Mouse (Mus musculus) adrenal gland, postnatal 14 days (tissue): Measurements from ENCODE around the gene Psg19. TPM values are rescaled to one million over a fixed set of nuclear protein-coding genes. Genes with fewer than 3 reads are reported as not detected.
"Not testable (repeated sequence)": the region's sequence is repeated elsewhere in the genome, so short reads cannot be mapped to it uniquely, and the experiment has no call there.

ENCODE experiments used
- DNase-seq: peaks from one replicate; pipeline ENCODE4 v3.0.0; 2021; ENCODE audit warnings: mixed read lengths
- long read RNA-seq, 2 experiments: library from polyadenylated mRNA; stranded (forward); transcript quantifications; one replicate each; pipeline ENCODE4 v2.0.0; 2021
- total RNA-seq: library from RNA; stranded (reverse); gene quantifications from 2 replicates; pipeline ENCODE4 v1.2.3, GENCODE M21; 2021

The Psg19 gene
- not detected in 2 replicates for total RNA-seq
- long read RNA-seq, experiment 1 = 0 reads
- long read RNA-seq, experiment 2 = 0 reads

DNA sequence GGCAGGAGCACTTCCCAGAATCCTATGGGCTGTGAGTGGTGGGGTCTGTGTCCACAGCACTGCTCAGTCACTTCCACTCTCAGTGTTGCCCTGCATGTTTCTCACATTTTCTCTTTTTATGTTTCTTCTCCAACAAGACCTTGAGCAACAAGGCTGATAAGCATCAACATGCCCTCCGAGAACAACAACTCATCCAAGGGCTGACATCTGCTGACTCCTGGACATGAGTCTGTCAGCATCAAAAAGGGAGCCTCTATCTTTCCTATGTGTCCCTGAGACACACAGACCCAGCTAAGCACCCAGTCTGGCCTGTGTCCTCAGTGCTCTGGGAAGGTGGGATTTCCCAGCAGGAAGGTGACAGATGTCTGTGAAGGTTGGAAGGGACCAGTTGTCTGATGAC is at the start of gene Psg19:
Gene Psg19, minus strand, starts transcription at position 101 of the 400 bp plus-strand sequence.
- no peak for DNase-seq

DNA sequence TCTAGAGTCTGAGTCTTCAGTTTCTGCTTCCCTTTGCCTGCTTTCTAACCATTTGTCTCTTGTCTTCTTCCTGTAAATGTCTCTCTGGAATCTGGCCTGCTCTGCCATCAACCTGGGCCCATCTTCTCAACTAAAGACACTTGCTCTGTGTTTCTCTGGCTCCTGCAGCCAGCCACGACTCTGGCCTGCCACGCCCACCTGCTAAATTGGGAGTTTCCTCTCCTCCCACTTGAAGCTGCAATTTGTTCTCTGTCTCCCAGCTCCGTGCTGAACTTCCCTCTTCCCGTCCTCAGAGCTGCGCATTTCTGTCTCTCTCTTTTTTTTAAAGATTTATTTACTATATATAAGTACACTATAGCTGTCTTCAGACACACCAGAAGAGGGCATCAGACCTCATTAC is 46.5 kb upstream of the Psg19 start:
- DNase-seq = no peak

DNA sequence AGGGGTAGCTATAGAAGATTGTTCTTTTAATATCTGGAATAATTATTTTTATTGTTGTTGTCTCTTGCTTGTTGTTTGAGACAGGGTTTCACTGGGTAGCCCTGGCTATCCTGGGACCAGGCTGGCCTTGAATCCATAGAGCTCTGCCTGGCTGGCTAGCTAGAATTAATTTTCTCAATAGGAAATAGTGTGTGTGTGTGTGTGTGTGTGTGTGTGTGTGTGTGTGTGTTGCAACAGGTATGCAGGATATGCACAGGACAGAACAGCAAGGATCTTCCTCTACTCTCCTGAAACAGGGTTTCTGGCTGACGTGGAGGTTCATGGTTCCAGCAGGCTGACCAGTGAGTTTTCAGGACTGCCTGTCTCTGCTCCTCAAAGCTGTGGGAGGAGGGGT is 42.9 kb upstream of the Psg19 start:
- no peak for DNase-seq

DNA sequence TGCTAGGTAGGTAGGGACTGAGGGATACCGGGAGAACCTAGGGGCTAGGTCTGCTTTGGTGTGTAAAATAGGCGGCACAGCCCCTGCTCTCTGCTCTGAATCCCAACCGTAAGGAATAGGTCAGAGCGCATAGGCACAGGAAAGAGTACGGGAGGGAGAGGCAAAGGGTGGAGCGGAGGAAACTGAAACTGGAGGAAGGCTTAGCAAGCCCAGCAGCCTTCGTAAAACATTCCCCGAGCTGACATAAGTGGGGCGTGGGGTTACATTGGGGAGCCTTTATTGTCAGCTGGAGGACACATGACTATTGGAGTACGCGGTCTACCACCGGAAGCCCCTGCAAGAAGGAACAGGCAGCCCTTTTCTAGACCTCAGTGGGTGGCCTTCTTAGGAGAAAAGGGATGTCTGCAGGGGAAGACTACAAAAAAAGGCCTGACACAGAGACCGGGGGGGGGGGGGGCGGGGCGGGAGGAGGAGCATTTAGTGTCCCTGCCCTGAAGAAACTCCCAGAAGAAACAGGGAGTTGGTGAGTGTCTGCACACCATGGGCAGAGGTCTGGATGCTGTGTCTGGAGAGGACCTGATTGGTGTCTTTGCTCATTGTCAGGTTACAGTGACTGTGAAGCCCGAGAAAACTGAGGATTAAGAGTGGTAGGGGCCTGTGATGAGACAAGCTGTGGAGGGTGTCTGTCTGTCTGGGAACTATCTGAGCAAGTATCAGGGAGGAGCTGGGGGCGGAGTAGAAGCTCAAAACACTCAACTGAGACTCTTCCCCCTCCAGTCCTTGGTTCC is 42.3 kb upstream of the Psg19 start:
- peak; percentile 52 for DNase-seq

DNA sequence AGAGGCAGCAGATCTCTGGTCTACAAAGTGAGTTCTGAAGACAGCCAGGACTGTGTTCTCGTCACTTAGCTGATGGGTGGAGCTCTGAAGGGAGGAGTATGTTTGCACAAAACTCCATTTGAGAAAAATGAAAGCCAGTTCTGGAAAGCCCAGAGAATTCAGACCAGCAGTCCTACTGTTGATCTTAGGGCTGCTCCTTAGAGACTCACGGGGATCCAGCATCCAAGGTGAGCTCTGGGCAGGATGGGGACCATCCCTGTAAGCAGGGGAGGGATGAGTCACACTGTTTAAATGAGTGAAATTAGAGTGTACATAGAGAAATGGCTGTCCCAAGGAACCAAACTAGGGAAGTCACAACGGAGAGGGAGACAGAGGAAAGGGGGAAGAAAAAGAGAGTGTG is 41.5 kb upstream of the Psg19 start, which contains the start of gene Mill2:
Gene Mill2, plus strand, starts transcription at position 102 of the 400 bp plus-strand sequence.
- peak; percentile 17 for DNase-seq

DNA sequence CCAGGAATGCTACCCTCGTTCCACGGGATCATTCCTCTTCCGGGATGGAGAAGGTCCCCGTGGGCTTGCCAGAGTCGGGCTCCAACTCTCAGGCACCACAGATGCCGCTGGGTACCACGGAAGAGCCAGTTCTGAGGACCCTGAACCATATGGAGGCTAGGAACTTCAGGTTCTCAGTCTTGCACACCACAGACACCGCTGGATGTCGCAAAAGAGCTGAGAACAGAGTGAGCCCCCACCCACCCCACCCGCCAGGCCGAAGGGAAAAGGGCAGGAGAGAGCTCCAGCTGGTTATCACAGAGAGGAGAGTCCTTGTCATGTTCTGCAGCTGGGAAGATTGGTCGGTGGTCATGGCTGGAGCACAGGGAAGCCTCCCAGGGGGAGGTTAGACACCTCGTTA is 34.0 kb upstream of the Psg19 start:
- peak; percentile 21 for DNase-seq

DNA sequence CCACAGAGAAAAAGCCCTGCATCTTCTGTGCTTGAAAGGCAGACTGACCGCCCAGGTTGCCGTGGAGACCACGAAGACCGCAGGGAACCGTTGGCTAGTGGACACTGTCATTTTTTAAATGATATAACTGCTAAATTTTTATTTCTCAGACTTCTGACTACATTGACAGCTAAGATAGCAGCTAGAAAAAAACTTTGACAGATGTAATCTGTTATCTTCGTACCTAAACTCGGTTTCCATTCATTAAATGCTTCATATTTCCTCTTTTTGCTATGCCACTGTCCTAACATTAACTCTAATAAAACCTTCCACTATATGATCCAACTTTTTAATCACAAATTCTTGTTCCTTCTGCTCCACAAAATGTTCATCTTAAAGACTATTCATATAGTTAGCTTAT is 31.2 kb upstream of the Psg19 start:
- no peak for DNase-seq

DNA sequence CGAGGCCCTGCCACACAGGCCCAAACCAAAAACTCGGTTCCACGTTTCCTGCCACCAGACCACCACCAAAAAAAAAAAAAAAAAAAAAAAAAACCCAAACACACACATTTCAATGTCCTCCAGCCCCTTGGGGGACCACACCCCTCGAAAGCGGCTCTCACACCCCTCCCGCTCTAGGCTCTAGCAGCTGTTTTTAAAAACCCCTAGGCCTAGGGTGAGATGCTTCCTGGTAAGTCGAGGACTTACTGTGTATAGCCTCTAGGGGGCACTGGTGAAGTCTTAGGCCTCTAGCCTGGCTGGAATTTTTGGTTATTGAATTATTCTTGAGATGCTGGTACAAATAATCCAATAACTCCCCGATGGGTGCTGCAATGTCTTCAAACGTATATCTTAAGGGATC is 30.3 kb upstream of the Psg19 start:
- peak; percentile 11 for DNase-seq

DNA sequence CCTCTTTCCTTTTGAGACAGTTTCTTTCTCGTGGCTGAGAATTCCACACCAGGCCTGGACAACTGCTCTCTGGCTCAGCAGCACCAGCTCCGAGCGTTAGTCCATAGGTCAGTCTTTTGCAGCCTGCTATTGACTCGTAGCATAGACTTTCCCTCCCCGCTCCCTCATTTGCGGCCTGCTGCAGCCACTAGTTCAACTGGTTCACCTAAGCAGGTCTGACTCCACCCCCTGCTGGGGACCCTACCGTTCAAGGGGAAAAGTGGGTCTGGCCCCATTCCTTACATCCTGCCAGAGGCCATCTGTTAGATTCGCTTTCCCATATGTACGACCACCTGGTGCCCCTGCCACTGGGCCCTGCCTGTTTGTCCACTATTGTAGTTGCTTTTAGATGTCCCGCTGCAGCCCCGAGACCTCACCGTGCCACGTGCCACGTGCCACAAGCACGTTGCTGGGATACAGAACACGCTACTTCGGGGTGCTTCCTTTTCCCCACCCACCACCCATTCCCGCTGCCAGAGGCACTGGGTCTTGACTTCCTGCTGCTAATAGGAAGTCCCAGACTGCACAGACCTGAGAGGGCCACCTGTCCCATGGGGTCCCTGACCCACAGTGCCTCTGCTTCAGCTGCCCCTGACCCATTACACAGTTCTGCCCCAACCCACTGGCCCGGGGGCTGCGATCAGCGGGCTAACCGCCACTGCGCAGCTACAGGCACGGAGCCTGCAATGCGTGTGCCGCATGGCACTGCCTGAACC is 29.6 kb upstream of the Psg19 start:
- no peak for DNase-seq

DNA sequence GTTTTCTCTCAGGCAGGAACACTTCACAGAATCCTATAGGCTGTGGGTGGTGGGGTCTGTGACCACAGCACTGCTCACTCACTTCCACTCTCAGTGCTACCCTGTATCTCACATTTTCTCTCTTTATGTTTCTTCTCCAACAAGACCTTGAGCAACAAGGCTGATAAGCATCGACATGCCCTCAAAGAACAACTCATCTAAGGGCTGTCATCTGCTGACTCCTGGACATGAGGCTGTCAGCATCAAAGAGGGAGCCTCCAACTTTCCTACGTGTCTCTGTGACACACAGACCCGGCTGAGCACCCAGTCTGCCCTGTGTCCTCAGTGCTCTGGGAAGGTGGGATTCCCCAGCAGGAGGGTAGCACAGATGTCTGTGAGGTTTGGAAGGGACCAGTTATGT is 23.2 kb upstream of the Psg19 start, which contains the start of gene Psg17:
Gene Psg17, minus strand, starts transcription at position 101 of the 400 bp plus-strand sequence.
- no peak for DNase-seq

DNA sequence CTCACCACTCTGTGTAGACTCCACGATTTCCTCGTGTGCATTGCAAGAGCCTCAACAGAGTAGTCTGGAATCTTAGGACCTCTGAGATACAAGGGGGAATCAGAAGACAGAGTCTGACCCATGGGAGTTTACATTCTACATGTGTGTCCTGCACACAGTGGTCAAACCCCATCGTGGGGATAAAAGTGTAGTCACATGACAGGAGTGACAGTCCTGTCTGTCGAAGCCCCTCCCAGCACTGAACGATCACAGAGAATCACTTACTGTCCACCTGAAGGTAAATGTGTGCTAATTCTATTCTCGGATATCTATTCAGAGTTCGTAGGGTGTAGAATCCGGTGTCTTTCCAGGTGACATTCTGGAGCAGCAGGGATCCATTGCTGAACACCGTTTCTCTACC is 20.0 kb upstream of the Psg19 start:
- DNase-seq = no peak

DNA sequence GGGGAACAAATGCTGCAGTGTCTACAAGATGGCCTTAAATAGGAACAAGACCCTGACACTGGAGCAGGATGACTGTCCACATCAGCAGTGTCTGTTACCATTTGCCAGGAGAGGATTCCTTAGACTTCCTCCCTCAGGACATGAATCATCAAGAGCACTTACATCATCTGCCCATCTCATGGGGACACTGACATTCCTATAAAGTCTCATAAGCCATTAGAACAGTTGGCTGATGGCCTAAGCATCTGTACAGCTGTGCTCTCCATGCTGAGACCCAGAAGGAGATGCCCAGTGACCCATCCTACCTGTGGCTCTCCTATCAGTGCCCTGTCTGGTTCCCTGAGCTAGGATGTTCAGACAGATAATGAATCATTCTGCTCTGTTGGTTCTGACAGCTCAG is 5.2 kb upstream of the Psg19 start:
- DNase-seq = no peak

DNA sequence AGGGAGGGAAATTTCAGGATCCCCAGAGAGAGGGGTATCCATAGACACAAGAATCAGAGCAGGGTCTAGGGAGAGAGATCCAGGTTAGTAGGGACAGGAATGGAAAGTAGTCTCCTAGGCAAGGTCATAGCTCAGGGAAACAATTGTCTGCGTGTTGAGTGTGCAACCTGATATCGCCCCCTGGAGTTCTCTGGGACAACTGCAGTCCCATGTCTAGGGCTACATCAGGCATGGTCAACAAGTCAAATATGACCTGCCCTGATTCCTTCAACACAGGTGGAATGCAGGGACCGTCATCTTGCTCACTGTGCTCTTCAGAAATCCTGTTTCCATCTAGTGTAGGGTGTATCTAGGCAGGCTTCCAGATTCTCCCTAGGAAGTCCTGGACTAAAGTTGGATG is 809 bp upstream of the Psg19 start:
- no peak for DNase-seq

DNA sequence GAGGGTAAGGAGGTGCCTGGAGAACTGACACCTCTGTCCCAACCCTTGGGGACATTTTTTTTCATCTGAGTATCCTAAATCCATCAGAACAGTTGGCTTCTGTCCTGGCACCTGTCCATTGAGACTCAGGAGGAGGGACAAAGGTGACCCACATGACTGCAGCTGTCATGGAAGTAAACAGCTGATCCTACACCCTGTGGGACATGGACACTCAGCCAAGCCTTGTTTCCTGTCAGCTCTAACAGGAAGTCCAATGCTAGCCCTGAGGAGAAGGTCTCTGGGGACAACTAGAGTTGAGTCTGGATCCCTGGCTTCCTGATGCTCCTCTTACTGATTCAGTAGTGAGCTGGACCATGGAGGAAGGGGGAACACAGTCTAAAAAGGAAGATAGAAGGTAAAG is 7.6 kb downstream of the Psg19 start:
- not testable (repeated sequence) for DNase-seq

DNA sequence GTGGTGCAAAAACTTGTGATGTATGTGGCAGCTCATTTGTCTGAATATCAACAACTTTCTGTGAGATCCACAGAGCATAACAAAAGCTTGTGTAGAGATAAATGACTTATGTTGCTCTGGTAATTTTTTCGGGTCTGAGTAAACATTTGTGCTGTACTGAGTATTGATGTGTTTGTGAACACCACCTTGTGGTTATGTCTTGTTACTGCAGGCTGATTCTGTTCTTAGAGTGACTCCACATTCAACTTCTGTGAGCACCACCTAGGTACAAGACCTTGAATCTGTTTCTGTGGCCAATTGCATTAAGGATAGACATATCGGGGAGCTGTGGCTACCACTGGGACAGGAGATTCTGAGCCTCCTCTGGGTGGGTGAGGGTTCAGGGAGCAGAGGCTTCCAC is 17.0 kb downstream of the Psg19 start:
- DNase-seq = not testable (repeated sequence)

DNA sequence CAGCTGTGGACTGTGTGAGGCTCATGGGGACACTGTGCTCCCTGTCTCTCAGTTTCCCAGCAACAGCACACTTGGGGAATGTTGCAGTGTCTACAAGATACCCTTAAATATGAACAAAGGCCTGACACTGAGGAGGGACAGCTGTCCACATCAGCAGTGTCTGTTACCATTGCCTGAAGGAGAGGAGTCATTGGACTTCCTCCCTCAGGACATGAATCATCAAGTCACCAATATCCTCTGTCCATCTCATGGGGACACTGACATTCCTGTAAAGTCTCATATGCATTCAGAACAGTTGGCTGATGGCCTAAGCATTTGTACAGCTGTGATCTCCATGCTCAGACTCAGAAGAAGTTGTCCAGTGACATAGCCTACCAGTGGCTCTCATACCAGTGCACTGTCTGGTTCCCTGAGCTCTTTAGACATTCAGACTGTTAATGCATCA is 19.0 kb downstream of the Psg19 start:
- no peak for DNase-seq

DNA sequence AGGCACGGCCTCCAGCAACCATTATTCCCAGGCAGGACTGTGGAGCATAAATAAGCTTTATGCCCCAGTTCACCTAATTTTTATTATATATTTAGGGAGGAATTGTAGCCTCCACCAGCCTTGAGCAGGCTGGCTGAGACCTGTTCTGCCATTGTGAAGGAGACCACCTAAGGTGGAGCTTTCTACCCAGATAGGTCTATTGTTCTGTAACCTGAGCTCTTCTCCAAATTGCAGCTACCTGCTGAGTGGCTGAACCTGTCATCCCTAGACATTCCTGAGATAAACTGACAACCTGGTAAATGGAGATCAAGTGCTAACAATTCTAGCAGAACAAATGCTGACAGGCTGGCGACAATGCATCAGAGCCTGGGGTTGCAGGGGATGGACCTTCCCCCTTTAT is 35.4 kb downstream of the Psg19 start:
- DNase-seq = not testable (repeated sequence)

DNA sequence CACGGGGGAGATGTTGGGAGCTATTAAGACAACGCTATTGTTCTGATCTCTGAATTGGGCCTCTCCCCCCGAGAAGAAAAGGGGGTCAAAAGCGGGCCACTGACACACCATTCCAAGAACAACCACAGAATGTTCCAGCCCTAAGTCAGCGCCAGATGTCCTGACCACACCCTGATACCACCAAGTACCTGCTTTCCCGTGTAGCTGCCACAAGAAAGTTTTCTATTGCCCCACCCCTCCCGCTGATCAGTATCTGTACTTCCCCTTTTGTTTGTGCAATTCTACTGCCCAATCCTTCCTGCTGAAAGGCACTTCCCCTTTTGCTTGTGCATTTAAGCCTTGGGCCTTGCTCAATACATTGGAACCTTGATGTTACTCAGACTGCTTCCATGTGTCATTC is 38.2 kb downstream of the Psg19 start:
- not testable (repeated sequence) for DNase-seq

DNA sequence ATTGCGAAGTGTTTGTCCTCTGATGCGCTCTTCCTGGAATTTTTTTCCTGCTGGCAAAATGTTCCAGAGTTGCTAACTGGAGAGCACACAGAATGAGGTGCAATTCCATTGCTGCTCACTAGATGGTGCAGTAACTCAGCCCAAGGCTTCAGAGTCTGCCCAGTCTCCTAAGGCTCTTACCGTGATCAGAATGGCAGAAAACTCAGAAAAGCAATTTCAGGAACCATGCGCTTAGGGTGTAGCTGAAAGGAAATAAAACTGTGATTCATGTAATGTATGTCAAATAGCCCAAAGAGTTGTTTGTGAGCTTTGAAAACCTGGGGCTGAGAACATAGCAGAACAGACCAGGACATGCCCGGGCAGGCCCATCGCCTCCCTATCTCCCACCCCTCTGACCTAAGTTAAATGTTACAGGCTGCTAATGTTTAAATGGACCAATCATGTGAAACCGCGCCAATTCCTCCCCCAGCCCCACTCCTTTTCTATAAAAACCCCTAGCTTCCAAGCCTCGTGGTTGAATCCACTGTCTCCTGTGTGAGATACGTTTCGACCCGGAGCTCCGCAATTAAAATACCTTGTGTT is 48.3 kb downstream of the Psg19 start:
- DNase-seq = peak; percentile 59

DNA sequence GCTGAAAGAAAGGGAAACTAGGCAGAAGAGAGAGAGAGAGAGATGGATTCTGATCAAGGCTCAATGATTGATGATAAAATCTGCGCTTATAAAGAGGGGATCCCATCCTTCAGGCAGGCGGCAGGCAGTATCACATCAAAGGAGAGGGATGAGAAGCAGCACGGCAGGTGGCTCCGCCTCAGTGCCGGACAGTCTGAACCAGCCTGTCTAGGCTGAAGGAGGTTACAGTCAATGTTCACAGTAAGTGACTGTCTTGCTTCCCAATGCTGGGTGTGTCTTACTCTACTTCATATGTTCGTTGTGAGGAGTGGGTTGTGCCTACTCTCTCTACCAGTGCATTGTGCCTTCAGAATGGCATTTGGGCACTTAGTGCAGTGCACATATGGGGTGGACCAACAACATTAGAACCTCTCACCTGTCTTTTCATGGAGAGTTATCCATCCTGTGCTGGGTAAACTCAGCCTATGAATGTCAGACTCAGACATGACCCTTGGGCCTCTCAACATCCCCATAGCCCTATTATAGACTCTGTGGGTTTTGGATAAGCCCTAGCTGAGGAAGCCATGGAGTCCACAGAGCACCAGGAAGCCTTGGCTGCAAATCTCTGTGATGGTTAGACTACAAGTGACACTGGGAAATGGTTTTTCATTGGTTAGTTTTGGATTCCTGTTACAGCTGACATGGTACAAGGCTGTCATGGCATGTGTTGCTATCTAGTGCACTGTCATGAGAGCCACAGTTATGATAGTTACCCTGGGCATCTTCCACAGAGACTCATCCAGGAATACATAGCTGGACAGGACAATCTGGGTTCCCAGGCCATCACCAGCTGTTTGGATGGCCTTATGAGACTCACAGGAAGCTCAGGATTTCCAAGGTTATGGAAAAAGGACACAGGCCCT is 49.1 kb downstream of the Psg19 start:
- no peak for DNase-seq

DNA sequence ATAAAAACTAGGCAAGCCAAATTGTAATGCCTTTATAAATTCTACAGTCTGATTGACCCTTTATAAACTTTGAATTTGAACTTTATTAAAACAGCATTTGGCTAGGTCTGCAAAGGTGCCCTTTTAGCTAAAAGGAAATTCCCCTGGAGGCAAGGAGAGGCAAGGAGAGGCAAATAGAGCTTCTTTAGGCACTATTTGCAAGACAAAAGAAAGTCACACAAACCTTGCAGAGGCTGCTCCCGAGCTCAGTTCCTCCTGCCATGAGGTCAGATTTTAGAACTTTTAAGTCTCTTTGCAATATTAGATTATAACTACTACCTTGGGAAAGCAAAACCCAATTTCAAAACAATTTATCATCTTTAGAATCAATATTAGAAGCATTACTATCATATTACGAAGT is 50.9 kb downstream of the Psg19 start:
- DNase-seq = not testable (repeated sequence)
